Mouse (Mus musculus): ENCODE data around the gene Bend7. TPM values are rescaled to one million over a fixed set of nuclear protein-coding genes. Genes with fewer than 3 reads are reported as not detected.

Bend7 gene
- 1 to 10 TPM; 2.1 to 2.6 TPM for total RNA-seq (2021)
- long read RNA-seq, experiment 1, partial matches to known transcripts: 0 of 1 reads
- long read RNA-seq, experiment 1, other reads (novel, unspliced or antisense): 1 of 1 reads
- long read RNA-seq, experiment 2, partial matches to known transcripts: 0 of 1 reads
- long read RNA-seq, experiment 2, other reads (novel, unspliced or antisense): 0 of 1 reads

DNA sequence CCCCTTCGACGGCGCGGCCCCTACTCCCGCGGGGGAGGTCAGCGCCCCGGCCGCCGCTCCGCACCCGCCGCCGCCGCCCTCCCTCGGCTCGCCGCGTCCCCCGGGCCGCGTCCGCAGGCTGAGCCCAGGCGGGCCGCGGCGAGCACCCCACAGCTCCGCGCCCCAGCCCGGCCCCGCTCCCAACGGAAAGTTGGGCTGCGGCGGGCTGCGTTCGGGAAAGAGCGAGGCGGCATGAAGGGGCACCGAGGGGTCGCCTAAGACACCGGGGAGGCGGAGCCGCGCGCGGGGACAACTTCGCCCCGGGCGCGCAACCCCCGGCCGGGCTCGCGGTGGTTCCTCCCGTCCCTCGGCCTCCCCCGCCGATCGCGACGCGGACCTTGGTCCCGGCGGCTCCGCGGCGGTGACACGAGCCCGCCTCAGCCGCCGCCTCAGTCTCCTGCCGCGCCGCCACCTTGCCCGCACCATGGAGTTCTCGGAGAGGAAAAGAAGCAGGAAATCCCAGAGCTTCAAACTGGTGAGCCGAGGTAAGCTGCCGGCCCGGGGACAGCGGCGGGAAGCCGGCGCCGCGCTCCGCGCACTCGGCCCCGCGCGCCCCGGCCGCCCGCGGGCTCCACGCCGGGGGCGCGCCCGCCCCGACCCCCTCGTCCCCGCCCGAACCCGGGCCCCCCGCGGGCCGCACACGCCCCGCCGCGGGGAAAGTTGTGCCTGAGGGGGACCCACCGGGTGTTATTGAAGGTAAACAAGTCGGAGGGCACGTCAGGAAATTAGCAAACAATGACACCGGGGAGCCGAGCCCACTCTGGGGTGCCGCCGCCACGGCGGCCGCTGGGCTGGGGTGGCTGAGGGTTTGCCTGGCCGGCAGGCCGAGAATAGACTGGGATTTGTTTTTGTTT, at the start of gene Bend7:
Gene Bend7, plus strand, starts transcription at position 63 of the 893 bp plus-strand sequence.
- DNase-seq: peak in 1 of 2 experiments; percentile 31
- intact Hi-C loops (cut with DNase I): loop anchor here (5.0 kb wide), 2 partner anchors 144 to 164 kb away; partner anchors contain the start of gene Sephs1

DNA sequence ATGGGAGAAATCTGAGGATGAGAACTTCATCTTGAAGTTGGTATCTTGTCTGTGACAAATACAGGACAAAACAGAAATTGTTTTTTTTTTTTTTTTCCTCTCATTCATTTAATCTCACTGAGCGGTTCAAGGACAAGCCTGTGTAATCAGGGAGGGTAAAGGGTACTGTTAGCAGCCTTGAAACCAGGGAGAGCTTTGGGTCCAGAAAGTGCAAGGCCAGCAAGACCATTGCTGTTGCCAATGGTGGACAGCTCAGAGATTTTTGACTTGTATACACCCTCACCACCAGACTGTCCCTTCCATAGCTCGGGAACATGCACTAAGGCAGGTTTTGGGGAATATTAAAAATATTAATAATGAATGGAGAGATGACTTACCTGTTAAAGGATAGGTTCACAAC, 49.0 kb upstream of the Bend7 start:
- no peak for DNase-seq
- intact Hi-C loops (cut with DNase I): no loop called here

DNA sequence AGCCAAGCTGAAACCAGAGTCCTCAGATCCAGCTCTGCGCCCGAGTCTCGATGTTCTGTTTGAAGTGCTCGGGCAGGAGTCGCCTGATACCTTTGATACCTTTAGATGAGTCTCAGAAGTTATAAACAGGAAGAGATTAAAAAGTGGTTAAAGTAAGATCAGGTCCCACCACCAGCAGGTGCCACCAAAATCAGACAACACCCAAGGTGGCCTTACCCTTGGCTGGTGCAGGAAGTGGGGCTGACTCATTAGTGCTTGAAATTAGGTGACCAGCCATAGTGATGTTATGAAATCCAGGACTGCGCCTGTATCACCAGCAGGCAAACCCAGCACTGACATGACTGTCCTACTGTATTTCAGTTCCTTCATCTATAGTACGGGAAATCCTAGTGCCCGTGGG, 47.9 kb upstream of the Bend7 start:
- intact Hi-C loops (cut with DNase I): no loop called here
- no peak for DNase-seq

DNA sequence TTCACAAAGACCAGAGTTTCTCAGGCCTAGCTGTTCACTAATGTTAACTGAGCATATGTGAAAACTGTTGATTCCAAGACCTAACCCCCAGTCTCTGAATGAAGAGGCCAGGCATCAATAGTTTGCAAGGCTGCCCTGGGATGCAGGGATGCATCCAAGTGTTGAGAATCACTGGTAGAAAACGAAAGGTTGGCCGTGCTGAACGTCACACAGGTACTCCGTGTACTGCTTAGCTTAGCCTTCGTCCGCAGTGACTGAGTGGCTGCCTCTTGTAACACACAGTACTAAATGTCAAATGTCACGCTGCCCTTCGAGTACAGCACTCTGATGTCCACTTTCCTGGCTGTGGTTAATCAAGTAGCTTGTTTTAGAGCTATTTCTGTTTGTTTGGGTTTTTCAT, 46.0 kb upstream of the Bend7 start:
- intact Hi-C loops (cut with DNase I): no loop called here
- DNase-seq: no peak

DNA sequence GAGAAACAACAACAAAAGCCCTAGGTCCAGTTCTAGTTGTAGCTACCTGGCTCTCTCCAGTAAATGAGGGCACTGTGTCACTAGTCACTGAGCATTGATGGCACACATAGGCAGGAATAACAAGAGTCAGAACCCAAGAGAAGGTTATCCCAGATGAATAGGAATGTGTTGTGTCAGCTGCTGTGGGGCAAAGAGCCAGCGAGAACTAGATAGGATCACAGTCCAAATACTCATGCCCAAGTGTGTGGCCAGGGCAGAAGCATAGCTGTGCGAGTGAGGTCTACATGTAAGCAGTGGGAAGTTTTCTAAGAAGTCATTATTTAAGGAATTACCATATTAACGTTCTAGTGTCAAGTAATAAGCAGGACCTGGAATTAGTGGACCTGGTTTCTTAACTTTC, 37.7 kb upstream of the Bend7 start:
- intact Hi-C loops (cut with DNase I): no loop called here
- no peak for DNase-seq

DNA sequence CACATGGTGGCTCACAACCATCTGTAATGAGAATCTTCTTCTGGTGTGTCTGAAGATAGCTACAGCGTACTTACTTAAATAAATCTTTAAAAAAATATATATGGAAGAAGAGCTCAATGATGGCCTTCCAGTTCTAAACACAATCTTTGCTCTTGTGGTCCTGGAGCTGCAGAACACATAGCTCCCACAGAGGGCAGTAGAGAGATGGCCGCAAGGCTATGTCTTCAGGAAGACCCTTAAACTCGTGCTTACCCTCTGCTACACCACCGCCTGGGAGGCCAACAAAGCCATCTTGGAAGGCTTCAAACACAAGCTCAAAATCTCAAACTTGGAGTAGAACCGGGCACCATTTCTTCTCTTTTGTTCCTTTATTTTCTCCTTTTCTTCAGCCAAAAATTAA, 6.4 kb upstream of the Bend7 start:
- DNase-seq: no peak
- intact Hi-C loops (cut with DNase I): no loop called here

DNA sequence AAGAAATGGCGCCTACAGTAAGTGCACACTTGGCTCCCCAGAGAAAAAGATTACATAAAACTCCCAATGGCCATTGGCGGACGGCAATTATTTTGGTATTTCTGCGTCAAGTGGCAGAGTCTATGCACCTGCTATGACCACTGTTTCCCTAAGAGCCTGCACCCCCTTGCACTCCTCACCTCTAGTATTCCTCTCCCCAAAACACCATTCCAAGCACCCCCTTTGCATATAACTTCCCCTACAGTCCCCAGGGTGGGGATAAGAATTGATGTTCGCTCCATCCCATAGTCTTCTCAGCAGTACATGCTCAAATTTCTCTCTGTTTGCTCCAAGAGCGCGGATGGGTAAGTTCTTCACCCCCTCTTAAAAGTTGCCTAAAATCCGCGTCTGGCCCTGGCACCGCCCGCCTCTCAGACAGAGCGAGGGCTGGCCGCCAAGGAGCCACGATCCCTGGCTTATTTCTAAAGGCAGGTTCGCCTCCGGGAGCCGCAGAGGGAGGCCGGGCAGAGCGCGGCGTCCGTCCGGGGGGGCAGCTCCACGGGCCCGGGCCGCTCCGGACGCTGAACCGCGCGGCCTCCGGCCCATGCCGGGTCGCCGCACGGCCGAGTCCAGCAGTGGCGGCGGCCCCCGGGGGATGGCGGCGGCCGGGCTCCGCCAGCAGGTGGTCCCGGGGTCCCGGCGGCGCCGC, 406 bp upstream of the Bend7 start:
- intact Hi-C loops (cut with DNase I): loop anchor here (5.0 kb wide), 2 partner anchors 145 to 165 kb away; partner anchors contain the start of gene Sephs1
- peak in 1 of 2 experiments; percentile 25 for DNase-seq

DNA sequence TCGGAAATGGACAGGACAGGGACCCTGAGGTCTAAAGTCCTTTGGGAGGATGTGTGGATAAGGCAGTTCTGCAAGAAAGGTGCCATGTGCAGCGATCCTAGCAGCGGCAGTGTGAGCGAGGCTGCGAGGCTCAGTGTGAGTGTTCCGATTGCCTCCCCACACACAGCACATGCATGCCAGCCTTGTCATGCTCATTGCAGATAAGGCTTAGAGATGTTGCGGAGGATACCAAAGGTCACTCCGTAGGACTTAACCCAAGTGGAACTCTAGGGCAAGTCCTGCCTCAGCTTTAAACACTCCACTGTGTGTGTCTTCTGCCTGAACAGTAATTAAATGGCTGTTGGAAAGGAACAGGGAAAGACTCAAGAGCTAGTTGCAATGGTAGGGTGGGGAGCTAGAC, 5.5 kb downstream of the Bend7 start:
- intact Hi-C loops (cut with DNase I): no loop called here

DNA sequence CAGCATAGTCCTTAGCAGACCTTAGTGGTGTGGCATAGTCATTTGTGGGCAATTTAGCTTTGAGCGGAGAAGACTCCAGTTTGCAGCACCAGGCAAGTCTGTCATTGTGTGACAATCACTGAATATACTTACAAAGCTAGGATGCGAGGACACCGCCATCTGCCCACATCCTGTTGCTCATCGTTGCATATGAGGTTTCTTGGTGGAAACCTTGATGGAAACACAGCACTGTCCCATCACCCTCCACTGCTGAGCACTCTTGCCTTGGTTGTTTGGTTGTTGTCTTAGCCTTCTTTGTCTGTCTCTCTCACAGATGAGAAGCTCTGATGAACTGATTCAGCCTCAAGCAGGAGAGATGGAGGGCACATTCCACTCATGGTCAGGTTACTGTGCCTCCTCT, 12.5 kb downstream of the Bend7 start:
- intact Hi-C loops (cut with DNase I): no loop called here
- DNase-seq: no peak

More for the DNA sequence above, 5.5 kb downstream of the Bend7 start:
- no peak for DNase-seq

DNA sequence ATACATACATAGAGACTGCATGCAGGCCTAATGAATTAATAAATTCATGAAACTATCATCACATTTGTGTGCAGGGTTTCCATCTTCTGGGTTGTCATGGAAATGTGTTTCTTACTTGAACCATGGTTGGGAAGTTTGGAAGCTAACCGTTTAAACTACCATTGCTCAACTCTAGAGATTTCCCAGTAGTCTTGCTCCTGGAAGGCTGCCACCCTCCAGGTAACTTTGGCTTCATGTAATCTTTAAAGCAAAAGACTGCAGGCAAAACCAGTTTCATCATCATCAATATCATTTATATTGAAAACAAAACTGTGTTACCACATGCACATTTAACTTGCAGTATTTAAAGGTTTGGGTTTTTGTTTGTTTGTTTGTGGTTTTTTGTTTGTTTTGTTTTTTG, 16.3 kb downstream of the Bend7 start:
- intact Hi-C loops (cut with DNase I): no loop called here
- no peak for DNase-seq

DNA sequence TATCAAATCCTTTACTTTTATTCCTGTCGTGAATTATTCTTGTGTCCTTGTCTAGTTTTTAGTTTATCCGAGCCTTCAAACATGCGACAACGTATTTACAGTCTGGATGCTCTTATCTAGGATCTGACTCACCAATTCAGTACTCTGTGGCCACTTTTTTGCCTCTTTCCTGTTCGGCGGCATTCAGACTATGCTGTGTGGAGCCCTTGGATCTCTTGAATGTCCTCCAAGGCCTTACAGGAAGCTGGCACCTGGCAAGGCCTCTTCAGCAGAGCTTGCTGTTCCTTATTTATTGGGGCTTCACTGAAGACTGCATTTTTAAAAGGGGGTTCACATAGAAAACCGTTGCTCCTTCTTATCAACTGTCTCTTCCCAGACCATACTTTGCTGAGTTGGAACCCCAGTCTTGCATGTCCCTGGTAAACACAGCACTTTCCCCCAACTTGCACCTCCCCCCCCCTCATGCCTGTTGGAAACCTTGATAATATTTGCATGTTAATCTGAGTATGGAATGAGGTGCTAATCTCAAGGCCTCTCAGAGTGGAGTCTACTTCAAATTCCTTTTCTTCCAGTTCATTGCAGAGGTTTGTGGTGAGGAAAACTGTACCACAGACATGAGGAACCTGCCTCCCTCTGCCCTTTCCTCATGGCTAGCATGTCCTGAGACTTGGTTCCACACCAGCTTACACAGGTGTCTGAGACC, 18.6 kb downstream of the Bend7 start:
- no peak for DNase-seq
- intact Hi-C loops (cut with DNase I): no loop called here

DNA sequence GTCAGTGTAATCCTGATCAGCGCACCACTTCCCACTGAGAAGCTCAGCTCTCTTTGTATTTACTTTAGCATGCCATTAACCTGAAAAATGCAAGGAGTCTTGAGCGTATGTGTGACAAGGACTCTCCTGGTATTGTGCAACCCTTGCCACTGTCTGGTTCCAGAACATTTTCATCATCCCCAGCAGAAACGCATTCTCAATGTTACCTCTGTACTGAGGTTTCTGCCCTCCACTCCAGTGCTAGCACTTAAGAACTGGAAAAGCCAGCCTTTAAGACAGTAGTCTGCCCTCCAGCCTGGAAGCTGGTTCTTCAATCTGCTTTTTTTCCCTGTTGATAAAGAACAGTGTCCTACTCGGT, 19.1 kb downstream of the Bend7 start:
- intact Hi-C loops (cut with DNase I): no loop called here
- no peak for DNase-seq

DNA sequence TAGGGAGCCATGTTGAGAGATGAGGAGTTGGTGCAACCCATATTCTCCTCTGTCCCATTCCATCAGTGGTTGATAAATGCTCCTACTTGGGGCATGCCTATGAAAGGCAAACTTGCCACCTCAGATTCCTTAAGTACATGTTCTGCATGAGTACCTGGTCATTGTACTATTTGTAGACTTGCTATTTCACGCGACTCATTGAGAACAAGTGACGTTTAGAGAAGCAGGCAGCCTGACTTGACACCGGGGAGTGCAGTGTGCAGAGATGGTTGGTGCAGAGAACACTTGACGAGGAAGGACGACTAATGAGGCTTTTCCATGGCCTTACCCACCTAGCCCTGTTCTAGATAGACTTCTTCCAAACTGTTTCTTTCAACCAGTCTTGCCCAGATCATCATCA, 34.3 kb downstream of the Bend7 start:
- intact Hi-C loops (cut with DNase I): no loop called here

DNA sequence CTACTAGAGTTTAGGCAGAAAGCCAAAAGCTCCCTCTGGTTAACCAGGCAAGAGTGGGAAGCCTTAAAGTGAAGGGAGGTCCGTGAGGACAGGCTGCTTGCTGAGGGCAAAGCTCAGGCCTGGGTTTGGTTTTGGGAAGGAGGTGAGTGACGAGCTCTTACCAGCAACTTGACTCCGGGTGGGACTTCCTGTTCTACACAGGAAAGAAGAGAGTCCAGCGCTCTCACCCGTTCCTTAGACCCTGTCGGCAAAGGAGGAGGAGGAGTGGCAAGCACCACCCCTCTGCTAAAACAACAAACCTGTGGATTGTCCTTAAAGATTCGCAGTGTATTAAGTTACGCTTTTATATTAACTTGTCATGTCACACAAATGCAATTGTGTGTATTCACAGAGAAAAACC, 38.1 kb downstream of the Bend7 start:
- DNase-seq: no peak
- intact Hi-C loops (cut with DNase I): no loop called here

More for the DNA sequence above, 34.3 kb downstream of the Bend7 start:
- no peak for DNase-seq

DNA sequence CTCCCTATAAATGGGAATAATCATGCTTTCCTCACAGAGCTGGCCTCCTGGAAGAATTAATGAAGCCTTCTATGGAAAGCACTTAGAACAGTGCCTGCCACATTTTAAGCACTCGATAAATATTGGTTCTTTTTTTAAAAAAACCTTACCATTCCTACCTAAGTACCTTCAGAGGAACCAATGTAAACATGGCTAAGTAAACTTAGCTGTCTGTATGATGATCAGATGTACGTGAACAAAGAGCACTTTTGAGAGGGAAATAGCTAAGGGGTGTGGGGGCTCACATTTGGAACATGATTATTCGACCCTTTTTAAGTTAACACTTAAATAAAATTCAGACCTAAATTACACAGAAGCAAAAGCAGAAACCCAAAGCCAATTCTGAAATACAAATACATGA, 39.6 kb downstream of the Bend7 start:
- intact Hi-C loops (cut with DNase I): no loop called here
- DNase-seq: no peak

DNA sequence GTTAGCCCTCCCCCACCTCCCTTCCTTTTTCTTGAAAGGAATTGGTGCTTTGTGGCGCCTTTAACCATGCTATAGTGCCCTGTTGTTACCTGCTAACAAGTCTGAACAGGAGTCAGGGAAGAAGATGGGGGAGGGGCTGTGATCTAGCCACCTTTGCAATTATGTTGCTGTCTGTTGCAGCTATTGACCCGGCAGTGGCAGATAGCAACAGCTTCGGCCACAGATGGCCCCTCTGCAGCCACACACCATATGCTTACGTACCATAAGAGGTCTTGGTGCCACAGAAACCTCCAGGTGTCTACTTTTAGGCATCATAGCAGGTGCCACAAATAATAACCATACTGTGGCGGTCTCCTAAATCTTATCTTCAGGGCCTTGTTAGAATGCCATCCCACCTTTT, 43.1 kb downstream of the Bend7 start:
- intact Hi-C loops (cut with DNase I): no loop called here
- DNase-seq: no peak

DNA sequence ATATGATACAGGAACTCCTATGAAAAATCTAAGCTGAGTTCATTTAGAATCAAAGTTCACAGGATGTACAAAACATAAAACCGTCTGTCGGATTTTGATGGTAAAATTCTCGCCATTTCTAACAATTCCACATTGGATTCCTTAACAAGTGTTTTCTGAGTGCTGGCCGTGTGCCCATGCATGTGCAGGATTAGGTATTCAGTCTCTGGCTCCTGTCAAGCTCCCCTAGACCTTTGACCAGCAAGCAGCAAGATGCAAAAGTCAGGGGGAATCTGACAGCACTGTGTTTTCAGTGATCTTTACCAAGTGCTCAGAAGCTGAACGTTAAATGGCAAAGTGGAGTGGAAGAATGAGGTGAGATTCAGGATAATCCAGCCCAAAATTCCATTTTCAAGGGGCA, 44.3 kb downstream of the Bend7 start:
- DNase-seq: no peak
- intact Hi-C loops (cut with DNase I): no loop called here

DNA sequence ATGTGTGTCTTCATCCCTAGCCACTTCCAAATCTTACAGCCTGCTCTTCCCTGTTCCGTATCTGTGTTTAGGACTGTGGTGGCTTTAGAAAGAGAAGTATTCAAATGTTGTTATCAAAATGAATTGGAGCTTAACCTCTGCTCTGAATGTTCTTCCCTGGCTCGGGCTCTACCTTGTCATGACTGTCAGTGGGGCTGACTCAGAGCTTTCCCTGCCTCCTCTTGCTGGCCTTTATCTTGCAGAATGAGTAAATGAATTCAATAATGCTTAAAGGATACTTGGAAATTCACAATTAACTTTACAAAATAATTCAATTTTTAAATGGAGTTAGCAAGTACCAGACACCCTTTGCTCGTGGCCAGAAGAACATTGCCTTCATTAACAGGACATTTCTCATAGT, 46.4 kb downstream of the Bend7 start:
- intact Hi-C loops (cut with DNase I): no loop called here
- no peak for DNase-seq

DNA sequence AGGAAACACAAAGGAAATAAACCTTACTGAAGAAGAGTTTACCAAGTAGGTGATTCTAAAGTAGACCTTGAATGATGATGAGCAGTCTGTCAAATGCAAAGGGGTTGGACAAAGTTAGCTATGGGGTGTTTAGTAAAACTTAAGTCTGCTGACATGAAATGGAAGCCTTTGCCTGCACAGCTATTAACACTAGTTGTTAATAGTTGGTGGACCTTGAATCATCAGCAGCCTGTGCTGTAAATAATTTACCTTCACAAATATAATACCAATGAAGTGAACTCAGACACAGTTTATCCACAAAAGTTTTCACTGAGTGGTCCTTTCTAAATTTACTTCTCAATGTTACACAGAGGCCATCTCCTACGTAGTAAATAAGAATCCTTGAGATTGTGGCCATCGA, 52.7 kb downstream of the Bend7 start:
- no peak for DNase-seq
- intact Hi-C loops (cut with DNase I): no loop called here

DNA sequence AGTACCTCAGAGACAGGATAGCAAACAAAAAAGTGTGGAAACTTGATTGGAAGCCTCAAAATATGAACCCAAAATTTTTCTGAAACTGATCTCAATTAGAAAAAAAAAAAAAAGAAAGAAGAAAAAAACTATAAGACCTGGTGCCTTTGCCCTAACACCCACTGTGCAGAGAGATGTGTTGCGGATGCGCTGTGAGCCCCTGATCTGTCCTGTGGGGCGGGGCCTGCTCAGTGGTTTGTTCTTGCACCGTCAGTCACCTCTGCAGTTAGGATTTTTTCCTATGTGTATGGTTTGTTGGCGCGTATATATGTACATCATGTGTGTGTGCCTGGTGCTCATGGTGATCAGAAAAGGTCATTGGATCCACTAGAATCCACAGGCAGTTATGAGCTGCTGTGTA, 56.3 kb downstream of the Bend7 start:
- DNase-seq: no peak
- intact Hi-C loops (cut with DNase I): no loop called here

DNA sequence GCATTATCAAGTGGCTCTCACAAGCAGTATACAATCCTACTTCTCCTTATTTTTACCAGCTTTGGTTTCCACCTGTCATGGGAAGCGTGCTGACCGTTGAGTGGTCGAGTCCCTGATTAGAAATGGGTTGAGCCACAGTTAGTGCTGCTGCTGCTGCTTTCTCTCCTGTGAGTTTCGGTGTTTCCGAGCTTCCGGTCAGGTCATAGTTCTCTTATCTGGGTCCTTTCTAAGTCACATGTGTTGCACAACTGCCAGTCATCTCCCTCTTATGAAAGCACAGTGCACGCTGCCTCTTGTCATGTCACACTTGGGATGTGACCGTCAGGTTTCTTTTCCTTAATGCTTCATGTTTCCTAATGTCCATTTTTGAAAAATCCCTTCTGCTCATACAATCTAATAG, 59.7 kb downstream of the Bend7 start:
- no peak for DNase-seq
- intact Hi-C loops (cut with DNase I): no loop called here

Measured in gastrocnemius, postnatal 36 days (tissue).